Mouse (Mus musculus) embryonic fibroblast, embryonic 13.5 days (primary cell): Measurements from ENCODE around the gene Poc1b. TPM values are rescaled to one million over a fixed set of nuclear protein-coding genes. Genes with fewer than 3 reads are reported as not detected.

Source experiments
- H3K27ac ChIP-seq: 2 replicates; pipeline ENCODE4 v1.5.1; 2012; ENCODE audit warnings: low read length, control low read depth, inconsistent platforms; ENCODE audit not compliant: insufficient read depth
- H3K4me1 ChIP-seq: 2 replicates; pipeline ENCODE4 v1.6.1; 2011; ENCODE audit warnings: low read length; ENCODE audit not compliant: control insufficient read depth, insufficient read depth
- H3K4me3 ChIP-seq: 2 replicates; pipeline ENCODE4 v1.5.1; 2011; ENCODE audit warnings: mild to moderate bottlenecking, control low read depth, low read length; ENCODE audit not compliant: insufficient read depth
- CTCF ChIP-seq: IDR thresholded peaks from 2 replicates; pipeline ENCODE4 v1.5.1; 2011; ENCODE audit warnings: mild to moderate bottlenecking, control low read depth, low read length, moderate library complexity, borderline replicate concordance; ENCODE audit not compliant: insufficient read depth
- POLR2A ChIP-seq: IDR thresholded peaks from 2 replicates; pipeline ENCODE4 v1.6.1; 2011; ENCODE audit warnings: low read depth, mild to moderate bottlenecking, control low read depth, low read length, moderate library complexity
- polyA plus RNA-seq: library from polyadenylated mRNA; stranded (reverse); fragments of >200 nt; gene quantifications from 2 replicates; pipeline ENCODE4 v1.2.4, GENCODE M21; 2011; ENCODE audit warnings: low read depth; ENCODE audit not compliant: missing spikeins, insufficient read length

Gene Poc1b
- polyA plus RNA-seq, 1 experiment = 21.9 TPM

- no peak overlapping the region for H3K4me3 ChIP-seq
- TF ChIP-seq POLR2A (no peak), CTCF (no peak)
- H3K27ac ChIP-seq = no peak overlapping the region
- peaks cover 13% of the 10 kb centered on the region for H3K4me1 ChIP-seq
Observed at GRCm38 (mm10) chr10:99168840-99169764, 62.3 kb downstream of the Poc1b start.

- Histone ChIP-seq H3K27ac (no peak overlapping the region), H3K4me3 (no peak overlapping the region), H3K4me1 (peaks cover 13% of the 10 kb centered on the region)
- no peak for TF ChIP-seq POLR2A
Observed at GRCm38 (mm10) chr10:99169765-99170129, 62.9 kb downstream of the Poc1b start.

- TF ChIP-seq POLR2A (no peak; the same call in 1 of the 2 replicates), CTCF (no peak)
- H3K27ac ChIP-seq = peak overlapping the region; percentile 91
- H3K4me1 ChIP-seq = peaks cover 13% of the 10 kb centered on the region
- H3K4me3 ChIP-seq = no peak overlapping the region
Observed at GRCm38 (mm10) chr10:99171961-99172497, 65.2 kb downstream of the Poc1b start.

GRCm38 (mm10) chr10:99172906-99173507 lies 66.2 kb downstream of the Poc1b start:
- Histone ChIP-seq H3K4me3 (no peak overlapping the region), H3K4me1 (peaks cover 13% of the 10 kb centered on the region), H3K27ac (peak overlapping the region; percentile 67)
- TF ChIP-seq POLR2A (no peak), CTCF (no peak)

GRCm38 (mm10) chr10:99176911-99177310 lies 70.1 kb downstream of the Poc1b start:
- Histone ChIP-seq H3K27ac (no peak overlapping the region), H3K4me1 (peaks cover 6% of the 10 kb centered on the region)
- TF ChIP-seq CTCF (no peak), POLR2A (no peak)

GRCm38 (mm10) chr10:99178118-99178517 lies 71.3 kb downstream of the Poc1b start:
- Histone ChIP-seq H3K4me3 (no peak overlapping the region), H3K27ac (no peak overlapping the region), H3K4me1 (no peaks in the 10 kb centered on the region)
- TF ChIP-seq POLR2A (no peak), CTCF (no peak)

More at GRCm38 (mm10) chr10:99176911-99177310, 70.1 kb downstream of the Poc1b start:
- no peak overlapping the region for H3K4me3 ChIP-seq

- no peak overlapping the region for H3K27ac ChIP-seq
- no peaks in the 10 kb centered on the region for H3K4me1 ChIP-seq
- no peak overlapping the region for H3K4me3 ChIP-seq
- TF ChIP-seq POLR2A (no peak), CTCF (no peak)
Observed at GRCm38 (mm10) chr10:99179122-99179521, 72.3 kb downstream of the Poc1b start.

GRCm38 (mm10) chr10:99179566-99179965 lies 72.7 kb downstream of the Poc1b start:
- H3K4me1 ChIP-seq = no peaks in the 10 kb centered on the region
- no peak overlapping the region for H3K4me3 ChIP-seq
- H3K27ac ChIP-seq = no peak overlapping the region
- TF ChIP-seq CTCF (no peak), POLR2A (no peak)

GRCm38 (mm10) chr10:99181497-99181896 lies 74.7 kb downstream of the Poc1b start:
- Histone ChIP-seq H3K4me3 (no peak overlapping the region), H3K27ac (no peak overlapping the region), H3K4me1 (no peaks in the 10 kb centered on the region)
- TF ChIP-seq POLR2A (no peak), CTCF (no peak)

GRCm38 (mm10) chr10:99182107-99182506 lies 75.3 kb downstream of the Poc1b start:
- TF ChIP-seq CTCF (no peak), POLR2A (no peak)
- H3K4me3 ChIP-seq = no peak overlapping the region
- no peak overlapping the region for H3K27ac ChIP-seq
- no peaks in the 10 kb centered on the region for H3K4me1 ChIP-seq
